Mouse (Mus musculus) liver, postnatal 0 days (tissue): ENCODE data around the gene Pxdn.

Experiments used
- CTCF ChIP-seq: sonication (generic); IDR thresholded peaks from 2 replicates; pipeline ENCODE4 v1.5.1; 2016; ENCODE audit warnings: antibody characterized with exemption, low read depth
- EP300 ChIP-seq: IDR thresholded peaks from 2 replicates; pipeline ENCODE4 v1.6.1; 2016; ENCODE audit warnings: antibody characterized with exemption, low read depth, mild to moderate bottlenecking

- TF ChIP-seq CTCF: no peak
- no peak for TF ChIP-seq EP300
These were observed 124.2 kb downstream of the Pxdn start for GRCm38 (mm10) chr12:30061503-30062117.
